8 mouse cellular contexts compared by ENCODE assay signal in genomic region chr9:123773299-123773698, GRCm38 (mm10). TPM values are rescaled to one million over a fixed set of nuclear protein-coding genes. Genes with fewer than 3 reads are reported as not detected.
DNase-seq lines count a peak whose midpoint lies in the region; ATAC-seq and TF ChIP-seq lines count a peak whose summit lies in the region.
"Not testable (repeated sequence)": the region's sequence is repeated elsewhere in the genome, so short reads cannot be mapped to it uniquely, and the experiment has no call there.

No protein-coding gene starts in this region.

- not testable (repeated sequence) for H3K79me3 ChIP-seq in C2C12 (ENCODE audit: low read depth)

- H3K4me3 ChIP-seq in C2C12 (ENCODE audit: insufficient read depth, poor library complexity, severe bottlenecking); bone marrow, adult 2 months (replicated peaks; ENCODE audit: control insufficient read depth, low read depth, low read length); kidney, postnatal 0 days (replicated peaks; ENCODE audit: low read depth, low read length); lung, postnatal 0 days (ENCODE audit: low read depth, low read length): not testable (repeated sequence)

- not testable (repeated sequence) for H3K36me3 ChIP-seq in C2C12 (ENCODE audit: control insufficient read depth, insufficient read depth); kidney, postnatal 0 days (ENCODE audit: insufficient read depth, low read length); lung, postnatal 0 days (ENCODE audit: insufficient read depth, low read length)

- not testable (repeated sequence) for H3K9ac ChIP-seq in kidney, postnatal 0 days (ENCODE audit: low read depth, low read length); lung, postnatal 0 days (replicated peaks; ENCODE audit: low read depth)

- H3K4me1 ChIP-seq in bone marrow, adult 2 months (ENCODE audit: control insufficient read depth, insufficient read depth, low read length); kidney, postnatal 0 days (replicated peaks; ENCODE audit: insufficient read depth, low read length); lung, postnatal 0 days (ENCODE audit: insufficient read depth, low read depth, low read length): not testable (repeated sequence)

- H3K27ac ChIP-seq in bone marrow, adult 2 months (ENCODE audit: control insufficient read depth, insufficient read depth, low read depth, low read length, poor library complexity); kidney, postnatal 0 days; lung, postnatal 0 days (ENCODE audit: low read length): not testable (repeated sequence)

- DNase-seq in MEL-GATA-1-ER (ENCODE audit: extremely low read depth, low read depth) = peak; percentile 22
- DNase-seq in embryo, embryonic 9.5 days (ENCODE audit: extremely low spot score) = peak; percentile 8
- DNase-seq in kidney, postnatal 0 days (ENCODE audit: low spot score); lung, postnatal 0 days (ENCODE audit: low spot score): not testable (repeated sequence)
- DNase-seq in retina, postnatal 1 day = peak; percentile 6
- peak; percentile 60 to 64 for DNase-seq in thymus, postnatal 36 days

- not testable (repeated sequence) for H3K79me2 ChIP-seq in C2C12 (ENCODE audit: control insufficient read depth, insufficient read depth)

- not testable (repeated sequence) for H3K4me2 ChIP-seq in kidney, postnatal 0 days (ENCODE audit: low read length); lung, postnatal 0 days (replicated peaks; ENCODE audit: low read depth, low read length)

- WGBS in bone marrow, adult 2 months = 55% methylated on average over 2 of the region's 2 CpGs
- WGBS in kidney, postnatal 0 days = 29% methylated on average over 2 of the region's 2 CpGs
- 38% methylated on average over 2 of the region's 2 CpGs for WGBS in lung, postnatal 0 days

- not testable (repeated sequence) for TF ChIP-seq POLR2A in bone marrow, adult 2 months (IDR thresholded peaks at IDR 0.05; ENCODE audit: borderline replicate concordance, control insufficient read depth, low read depth, low read length)

- ATAC-seq in kidney, postnatal 0 days (replicated peaks; ENCODE audit: low FRiP score, low read depth); lung, postnatal 0 days: not testable (repeated sequence)

- not testable (repeated sequence) for H3K27me3 ChIP-seq in C2C12 (ENCODE audit: control insufficient read depth, insufficient read depth, insufficient read length); kidney, postnatal 0 days (ENCODE audit: insufficient read depth, low read length); lung, postnatal 0 days (replicated peaks; ENCODE audit: insufficient read depth, low read length)

- not testable (repeated sequence) for H3K9me3 ChIP-seq in kidney, postnatal 0 days (replicated peaks; ENCODE audit: low read length); lung, postnatal 0 days (ENCODE audit: low read length)

- TF ChIP-seq EP300 in lung, postnatal 0 days (IDR thresholded peaks at IDR 0.05) = not testable (repeated sequence)

- peak; percentile 17 for TF ChIP-seq CTCF in C2C12 (IDR thresholded peaks at IDR 0.05; ENCODE audit: control insufficient read depth, insufficient read depth, insufficient read length)
- TF ChIP-seq CTCF in bone marrow, adult 2 months (IDR thresholded peaks at IDR 0.05; ENCODE audit: control insufficient read depth, insufficient read depth, low read length) = peak; percentile 21; the same call in 1 of the 2 replicates
- TF ChIP-seq CTCF in kidney, postnatal 0 days (IDR thresholded peaks at IDR 0.05; ENCODE audit: low read depth) = peak; percentile 41; the same call in 1 of the 2 replicates
- TF ChIP-seq CTCF in lung, postnatal 0 days (IDR thresholded peaks at IDR 0.05) = peak; percentile 33; the same call in 1 of the 2 replicates

- H3ac ChIP-seq in C2C12 (ENCODE audit: control insufficient read depth, insufficient read length, low read depth) = not testable (repeated sequence)

RNA-seq across cellular contexts. Expression of gene Cxcr6, which starts 33.0 kb away (rescaled TPM):
- polyA plus RNA-seq in C2C12 (2012; fragmentation: generic; extraction: Trizol) = 5.7 TPM
- not detected in 2 replicates for polyA plus RNA-seq in bone marrow, adult 2 months (2011; ENCODE audit: insufficient read depth, insufficient read length, low replicate concordance, missing spikeins)
- 0.17 and 0.18 TPM in 2 replicates for polyA plus RNA-seq in kidney, postnatal 0 days (2015; fragmentation: Nextera tagmentation; extraction: Ambion mirVana)
- polyA plus RNA-seq in lung, postnatal 0 days (2015; fragmentation: Nextera tagmentation; extraction: Ambion mirVana) = 0.39 and 0.49 TPM in 2 replicates

RNA-seq across cellular contexts. Expression of gene Lztfl1, which starts 55.8 kb away (rescaled TPM):
- 3.3 TPM for polyA plus RNA-seq in C2C12 (2012; fragmentation: generic; extraction: Trizol)
- 5.9 and 10.7 TPM in 2 replicates for polyA plus RNA-seq in bone marrow, adult 2 months (2011; ENCODE audit: insufficient read depth, insufficient read length, low replicate concordance, missing spikeins)
- 57.5 and 59.6 TPM in 2 replicates for polyA plus RNA-seq in kidney, postnatal 0 days (2015; fragmentation: Nextera tagmentation; extraction: Ambion mirVana)
- 38.6 and 38.7 TPM in 2 replicates for polyA plus RNA-seq in lung, postnatal 0 days (2015; fragmentation: Nextera tagmentation; extraction: Ambion mirVana)
